Mouse (Mus musculus) embryo, embryonic 10.5 days (tissue): ENCODE measurements at regions not wholly inside any gene's neighbourhood (a gene's known extent, or its start where the extent isn't known, plus 50 kb on each side); places are given as distances from the start of the nearest gene placed in this dataset.

Experiments used
- DNase-seq: peaks from one replicate; pipeline ENCODE4 v3.0.0-alpha.2; 2015; ENCODE audit warnings: low spot score

GRCm38 (mm10) chr9:56547291-56547977 lies 129.0 kb downstream of the Hmg20a start:
- DNase-seq = no peak

- no peak for DNase-seq
Measured at GRCm38 (mm10) chr9:56549774-56550173, 131.4 kb downstream of the Hmg20a start.

DNA sequence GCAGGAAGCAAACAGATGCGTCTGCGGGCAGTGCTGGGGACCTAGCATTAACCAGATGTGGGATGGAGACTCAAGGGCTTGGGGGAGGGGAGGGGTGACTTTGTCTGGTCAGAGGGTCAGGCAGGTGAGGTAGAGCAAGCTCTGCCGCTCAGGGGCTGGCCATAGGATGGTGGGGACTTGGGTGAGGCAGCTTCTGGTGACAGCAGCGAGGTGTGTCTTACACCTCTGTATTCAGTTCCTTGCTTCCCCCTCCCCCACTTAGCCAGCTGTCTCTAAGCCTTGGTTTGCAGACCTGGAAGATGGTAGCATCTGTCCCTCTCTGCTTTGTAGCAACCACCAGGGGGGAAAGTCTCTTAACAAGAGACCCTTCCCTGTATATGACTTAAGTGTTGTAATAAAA lies 131.8 kb downstream of the Hmg20a start:
- DNase-seq = no peak

DNA sequence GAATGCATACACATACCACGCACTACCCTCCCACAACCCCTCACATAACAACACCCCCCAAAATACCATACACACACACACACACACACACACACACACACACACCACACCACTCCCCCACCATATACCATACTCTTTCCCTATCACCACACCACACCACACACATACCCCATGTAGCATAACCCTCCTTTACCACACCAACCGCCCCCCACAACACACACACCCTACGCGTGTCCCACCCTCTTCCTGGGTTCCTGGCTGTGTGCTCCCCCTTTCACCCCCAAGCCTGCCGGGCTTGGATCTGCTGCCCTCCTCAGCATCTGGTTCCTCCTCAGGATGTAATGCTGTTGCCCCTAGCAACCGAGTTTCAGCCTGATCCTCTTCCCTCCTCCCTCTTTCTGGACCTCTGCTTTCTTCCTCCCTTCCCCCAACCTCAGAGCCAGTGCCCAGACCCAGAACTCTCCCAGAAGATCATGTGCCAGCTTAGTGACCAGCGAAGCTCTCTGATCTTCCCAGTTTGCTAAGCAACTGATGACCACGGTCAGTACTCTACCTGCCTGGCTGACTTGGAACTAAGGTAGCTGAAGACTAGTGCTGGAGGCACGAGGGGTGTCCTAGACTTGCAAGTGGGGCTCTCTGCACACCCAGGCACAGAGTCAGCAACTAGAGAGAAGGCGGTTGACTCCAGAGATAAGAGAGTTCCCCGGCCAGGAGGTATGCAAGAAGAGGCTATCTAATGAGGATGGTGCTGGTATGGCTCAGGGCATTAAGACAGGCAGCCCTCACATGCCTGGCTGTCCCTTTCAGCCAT lies 133.2 kb downstream of the Hmg20a start:
- peak; percentile 44 for DNase-seq

GRCm38 (mm10) chr9:56552187-56552686 lies 133.8 kb downstream of the Hmg20a start:
- DNase-seq = no peak

- peak; percentile 81 for DNase-seq
Measured at GRCm38 (mm10) chr9:56552766-56553165, 134.4 kb downstream of the Hmg20a start.

DNA sequence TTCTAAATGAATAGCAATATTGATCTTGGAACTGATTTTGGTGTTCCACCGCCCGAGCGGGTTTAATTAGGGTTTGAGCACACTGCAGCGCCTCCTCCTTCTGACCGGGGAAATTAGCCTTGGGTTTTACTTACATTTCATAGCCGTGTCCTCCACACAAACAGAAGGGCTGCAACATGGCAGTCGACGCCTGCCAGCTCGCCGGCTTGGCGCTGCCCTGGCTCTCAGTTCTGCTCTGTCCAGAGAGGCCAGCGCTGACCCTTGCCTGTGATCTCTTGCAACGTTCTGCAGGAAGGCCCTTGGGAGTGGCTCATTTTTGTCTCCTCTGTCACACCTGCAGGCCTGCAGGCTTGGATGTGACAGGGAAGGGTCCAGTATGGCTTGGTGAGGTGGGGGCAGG lies 135.2 kb downstream of the Hmg20a start:
- no peak for DNase-seq

GRCm38 (mm10) chr9:56554096-56554495 lies 135.7 kb downstream of the Hmg20a start:
- no peak for DNase-seq

GRCm38 (mm10) chr9:56559618-56560144 lies 141.3 kb downstream of the Hmg20a start:
- peak; percentile 38 for DNase-seq

GRCm38 (mm10) chr9:56562440-56562839 lies 144.0 kb downstream of the Hmg20a start:
- DNase-seq = no peak

GRCm38 (mm10) chr9:56564048-56564737 lies 145.8 kb downstream of the Hmg20a start:
- peak; percentile 45 for DNase-seq
